ENCODE assay signal across 8 mouse cellular contexts in the genomic region with DNA sequence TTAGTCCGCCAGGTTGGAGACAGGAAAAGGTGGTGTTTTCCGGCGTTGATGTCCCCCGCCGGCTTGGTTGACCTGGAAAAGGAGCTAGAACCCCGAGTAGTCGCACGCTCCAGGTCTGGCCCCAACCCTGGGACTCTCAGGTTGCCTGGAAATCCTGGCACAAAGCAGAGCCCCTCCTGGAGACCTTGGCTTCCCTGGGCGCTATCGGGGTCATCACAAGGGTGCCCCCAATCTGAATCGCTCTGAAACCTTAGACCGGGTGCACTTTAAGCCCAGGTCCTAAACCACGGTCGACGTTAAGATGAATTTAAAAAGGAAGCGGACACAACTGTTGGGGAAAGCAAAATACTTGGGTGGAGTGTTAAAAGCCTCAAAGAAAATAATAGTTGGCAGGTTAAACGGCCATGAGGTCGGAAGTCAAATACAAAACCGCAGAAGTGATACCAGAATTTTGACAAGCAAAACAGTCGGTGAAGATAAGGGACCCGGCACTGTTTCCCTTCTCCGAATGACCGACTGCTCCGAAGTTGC. TPM values are rescaled to one million over a fixed set of nuclear protein-coding genes. Genes with fewer than 3 reads are reported as not detected.
A peak's percentile ranks its signal among the peaks of the same experiment; 100 is the strongest.
DNase-seq lines count a peak whose midpoint lies in the region; ATAC-seq and TF ChIP-seq lines count a peak whose summit lies in the region.

No protein-coding gene starts in this region.

- TF ChIP-seq POLR2A in CH12.LX (IDR thresholded peaks at IDR 0.05; ENCODE audit: low read depth, low read length), result no peak

- peak overlapping the region in 2 of 3 experiments; percentile 71 to 72 for H3K4me3 ChIP-seq in CH12.LX (replicated peaks in 1 of 3; ENCODE audit: low read depth in 2 of 3, low read length in 2 of 3, poor library complexity in 1 of 3)
- H3K4me3 ChIP-seq in erythroblast, embryonic 14.5 days (replicated peaks), result peak overlapping the region; percentile 73
- peak overlapping the region; percentile 71 for H3K4me3 ChIP-seq in intestine, embryonic 15.5 days (replicated peaks)
- peak overlapping the region; percentile 73 for H3K4me3 ChIP-seq in stomach, postnatal 0 days (ENCODE audit: low read depth, low read length)

- H3K27ac ChIP-seq in CH12.LX (ENCODE audit: insufficient read depth, low read depth), result no peak overlapping the region
- H3K27ac ChIP-seq in intestine, embryonic 15.5 days, result no peak overlapping the region
- H3K27ac ChIP-seq in stomach, postnatal 0 days (replicated peaks), result peak overlapping the region; percentile 90

- dilution Hi-C loops in CH12.LX (cut with MboI; ENCODE audit: extremely low pct_ligation_motif_present, extremely low pct_unique_long_range_greater_than_20kb, low sequenced_read_pairs), result no loop called here

- no peaks in the 10 kb centered on the region for H3K79me2 ChIP-seq in CH12.LX (replicated peaks; ENCODE audit: control insufficient read depth, extremely low read depth, insufficient read depth, poor library complexity, severe bottlenecking)

- peaks cover 0 to 22% of the 10 kb centered on the region in 2 experiments; a peak in 2 of 4 replicates for H3K4me1 ChIP-seq in CH12.LX (ENCODE audit: control insufficient read depth in 1 of 2, insufficient read depth in 2 of 2)
- peaks cover 64% of the 10 kb centered on the region for H3K4me1 ChIP-seq in erythroblast, embryonic 14.5 days (ENCODE audit: control insufficient read depth)
- H3K4me1 ChIP-seq in intestine, embryonic 15.5 days (replicated peaks), result peaks cover 9% of the 10 kb centered on the region; the same call in 1 of the 2 replicates
- H3K4me1 ChIP-seq in stomach, postnatal 0 days (replicated peaks; ENCODE audit: control insufficient read depth, insufficient read depth), result peaks cover 3% of the 10 kb centered on the region

- peak; percentile 51 for ATAC-seq in cerebellum, adult (ENCODE audit: insufficient number of reproducible peaks, low FRiP score, low TSS enrichment)
- peak; percentile 32 for ATAC-seq in intestine, embryonic 15.5 days
- ATAC-seq in megakaryocyte progenitor cell, adult 5-6 weeks (replicated peaks; ENCODE audit: poor library complexity), result peak; percentile 10
- ATAC-seq in stomach, postnatal 0 days (ENCODE audit: low FRiP score, low TSS enrichment), result 0 out of 2 replicates have a peak, but pooled peaks have one; percentile 3

- peak overlapping the region; percentile 88 for H3K4me2 ChIP-seq in CH12.LX (ENCODE audit: insufficient read depth, low read depth, poor library complexity, severe bottlenecking)
- peak overlapping the region; percentile 85 for H3K4me2 ChIP-seq in intestine, embryonic 15.5 days (replicated peaks)
- H3K4me2 ChIP-seq in stomach, postnatal 0 days (replicated peaks; ENCODE audit: low read depth), result peak overlapping the region; percentile 100

- 0 out of 2 replicates have a peak, but pooled peaks have one; percentile 21 for TF ChIP-seq EP300 in CH12.LX (IDR thresholded peaks at IDR 0.05; ENCODE audit: low read length)
- TF ChIP-seq EP300 in stomach, postnatal 0 days (optimal IDR thresholded peaks at IDR 0.05), result no peak

- H3K27me3 ChIP-seq in CH12.LX (replicated peaks), result peaks cover 10% of the 10 kb centered on the region
- H3K27me3 ChIP-seq in erythroblast, embryonic 14.5 days (ENCODE audit: control insufficient read depth), result peaks cover 11% of the 10 kb centered on the region
- peaks cover 5% of the 10 kb centered on the region for H3K27me3 ChIP-seq in intestine, embryonic 15.5 days (replicated peaks)
- no peaks in the 10 kb centered on the region for H3K27me3 ChIP-seq in stomach, postnatal 0 days (ENCODE audit: control insufficient read depth, insufficient read depth, low read length)

- WGBS in intestine, embryonic 15.5 days, result 12% methylated on average over 24 of the region's 24 CpGs
- 13% methylated on average over 24 of the region's 24 CpGs for WGBS in stomach, postnatal 0 days

- no peak for DNase-seq in cerebellum, postnatal 4 days (ENCODE audit: low spot score in 2 of 2)
- no peak for DNase-seq in CH12.LX (ENCODE audit: extremely low read depth)
- DNase-seq in stomach, postnatal 0 days (ENCODE audit: low spot score), result no peak
- no peak for DNase-seq in ovary, postnatal 36 days (ENCODE audit: low spot score)

- no peak for TF ChIP-seq CTCF in CH12.LX (conservative IDR thresholded peaks at IDR 0.05 in 1 of 2, IDR thresholded peaks at IDR 0.05 in 1 of 2; ENCODE audit: low read depth in 2 of 2, low read length in 2 of 2)
- no peak for TF ChIP-seq CTCF in stomach, postnatal 0 days (IDR thresholded peaks at IDR 0.05; ENCODE audit: low read depth)

- in situ Hi-C loops in CH12.LX (cut with MboI; ENCODE audit: low pct_ligation_motif_present, low pct_unique_long_range_greater_than_20kb, low sequenced_read_pairs), result loop anchor here (10.0 to 25.0 kb wide), 3 partner anchors 109 to 244 kb away; no protein-coding TSS in a partner anchor

- H3K9me3 ChIP-seq in CH12.LX (replicated peaks; ENCODE audit: low read length), result no peaks in the 10 kb centered on the region
- H3K9me3 ChIP-seq in erythroblast, embryonic 14.5 days (ENCODE audit: control insufficient read depth, low read length), result no peaks in the 10 kb centered on the region
- no peaks in the 10 kb centered on the region for H3K9me3 ChIP-seq in intestine, embryonic 15.5 days
- no peaks in the 10 kb centered on the region for H3K9me3 ChIP-seq in stomach, postnatal 0 days (ENCODE audit: control insufficient read depth, low read length)

- no peak for TF ChIP-seq RAD21 in CH12.LX (IDR thresholded peaks at IDR 0.05; ENCODE audit: low read depth, low read length)

- peaks cover 0 to 9% of the 10 kb centered on the region in 2 experiments for H3K36me3 ChIP-seq in CH12.LX (replicated peaks in 1 of 2; ENCODE audit: control insufficient read depth in 1 of 2, insufficient read depth in 1 of 2, low read length in 1 of 2)
- H3K36me3 ChIP-seq in erythroblast, embryonic 14.5 days (ENCODE audit: control insufficient read depth), result peaks cover 25% of the 10 kb centered on the region
- no peaks in the 10 kb centered on the region for H3K36me3 ChIP-seq in intestine, embryonic 15.5 days
- H3K36me3 ChIP-seq in stomach, postnatal 0 days (ENCODE audit: control insufficient read depth, insufficient read depth, low read length), result no peaks in the 10 kb centered on the region

- no peak overlapping the region for H3K9ac ChIP-seq in CH12.LX (ENCODE audit: insufficient read depth, low read depth)
- peak overlapping the region; percentile 66 for H3K9ac ChIP-seq in intestine, embryonic 15.5 days
- H3K9ac ChIP-seq in stomach, postnatal 0 days (ENCODE audit: low read length), result peak overlapping the region; percentile 77

TF ChIP-seq in CH12.LX, 34 proteins besides CTCF, POLR2A, EP300 and RAD21:
- TF ChIP-seq IRF4 (IDR thresholded peaks at IDR 0.05; ENCODE audit: low read depth, low read length) (0 out of 2 replicates have a peak, but pooled peaks have one; percentile 12), MAFK (IDR thresholded peaks at IDR 0.05; ENCODE audit: insufficient replicate concordance, low read length) (0 out of 2 replicates have a peak, but pooled peaks have one; percentile 20), TCF12 (IDR thresholded peaks at IDR 0.05; ENCODE audit: low read depth, low read length) (no peak), SIN3A (IDR thresholded peaks at IDR 0.05; ENCODE audit: low read length) (no peak), TBP (conservative IDR thresholded peaks at IDR 0.05; ENCODE audit: low read depth, low read length) (no peak), MAX (IDR thresholded peaks at IDR 0.05; ENCODE audit: low read length) (0 out of 2 replicates have a peak, but pooled peaks have one; percentile 16), ETS1 (conservative IDR thresholded peaks at IDR 0.05; ENCODE audit: low read depth, low read length) (no peak), PAX5 (IDR thresholded peaks at IDR 0.05; ENCODE audit: low read length) (no peak), ZMIZ1 (IDR thresholded peaks at IDR 0.05; ENCODE audit: low read depth, low read length) (no peak), JUND (conservative IDR thresholded peaks at IDR 0.05; ENCODE audit: low read depth, low read length) (no peak), CHD2 (IDR thresholded peaks at IDR 0.05; ENCODE audit: low read length) (no peak), KAT2A (IDR thresholded peaks at IDR 0.05; ENCODE audit: insufficient replicate concordance, low read length) (no peak)

RNA-seq across cellular contexts. Expression of gene Cdc42ep3, which starts 1.2 kb away (rescaled TPM):
- 3.9 and 5.5 TPM in 2 replicates for total RNA-seq in CH12.LX (2012; rRNA removed)
- total RNA-seq in CH12.LX (2014; rRNA removed), result 25.6 and 30.8 TPM in 2 replicates
- 7.6 and 8.2 TPM in 2 replicates for polyA plus RNA-seq in CH12.LX (2012; ENCODE audit: insufficient read length, low read depth)
- 1.8 and 1.9 TPM in 2 replicates for polyA plus RNA-seq in erythroblast, embryonic 14.5 days (2012)
- polyA plus RNA-seq in intestine, embryonic 15.5 days (2015; fragmentation: Nextera tagmentation; extraction: Ambion mirVana), result 41.8 and 45.7 TPM in 2 replicates
- 34.8 and 37.1 TPM in 2 replicates for total RNA-seq in megakaryocyte progenitor cell, adult 5-6 weeks (2015)
- 64.5 and 82.4 TPM in 2 replicates for total RNA-seq in megakaryocyte progenitor cell, adult 5-6 weeks (2017)
- 56.9 and 62.6 TPM in 2 replicates for polyA plus RNA-seq in stomach, postnatal 0 days (2015; fragmentation: Nextera tagmentation; extraction: Ambion mirVana)
